Mouse (Mus musculus) MEL-GATA-1-ER (cell line): ENCODE results near the gene Htr3b.
"Not testable (repeated sequence)": the region's sequence is repeated elsewhere in the genome, so short reads cannot be mapped to it uniquely, and the experiment has no call there.

Source experiments
- DNase-seq: peaks from one replicate; pipeline ENCODE4 v3.0.0-alpha.2; 2012; ENCODE audit warnings: low read depth; ENCODE audit errors: extremely low read depth

Gene Htr3b

GRCm38 (mm10) chr9:48964587-48965040 is at the start of gene Htr3b:
Htr3b (minus strand) TSS chr9:48964990.
- DNase-seq = no peak

- no peak for DNase-seq
Measured at GRCm38 (mm10) chr9:48999256-48999655, 34.5 kb upstream of the Htr3b start.

GRCm38 (mm10) chr9:48995735-48996134 is 30.9 kb upstream of the Htr3b start:
- DNase-seq = no peak

GRCm38 (mm10) chr9:48994779-48995178 is 30.0 kb upstream of the Htr3b start:
- DNase-seq = no peak

GRCm38 (mm10) chr9:48991671-48992070 is 26.9 kb upstream of the Htr3b start:
- DNase-seq = no peak

GRCm38 (mm10) chr9:48987201-48988101 is 22.7 kb upstream of the Htr3b start:
- no peak for DNase-seq

GRCm38 (mm10) chr9:48986616-48987141 is 21.9 kb upstream of the Htr3b start:
- DNase-seq = no peak

- no peak for DNase-seq
Measured at GRCm38 (mm10) chr9:48985708-48986088, 20.9 kb upstream of the Htr3b start.

GRCm38 (mm10) chr9:48984845-48985707 is 20.3 kb upstream of the Htr3b start, which contains the start of gene Usp28:
Usp28 (plus strand) TSS chr9:48985375.
- peak; percentile 69 for DNase-seq

GRCm38 (mm10) chr9:48984320-48984844 is 19.6 kb upstream of the Htr3b start:
- no peak for DNase-seq

- not testable (repeated sequence) for DNase-seq
Measured at GRCm38 (mm10) chr9:48983801-48984200, 19.0 kb upstream of the Htr3b start.

- no peak for DNase-seq
Measured at GRCm38 (mm10) chr9:48981827-48982226, 17.0 kb upstream of the Htr3b start.

GRCm38 (mm10) chr9:48980781-48981180 is 16.0 kb upstream of the Htr3b start:
- no peak for DNase-seq

GRCm38 (mm10) chr9:48980371-48980770 is 15.6 kb upstream of the Htr3b start:
- DNase-seq = no peak

- no peak for DNase-seq
Measured at GRCm38 (mm10) chr9:48976661-48977355, 12.0 kb upstream of the Htr3b start.

GRCm38 (mm10) chr9:48972494-48972893 is 7.7 kb upstream of the Htr3b start:
- no peak for DNase-seq

- DNase-seq = no peak
Measured at GRCm38 (mm10) chr9:48962131-48962530, 2.7 kb downstream of the Htr3b start.

GRCm38 (mm10) chr9:48961314-48961713 is 3.5 kb downstream of the Htr3b start:
- no peak for DNase-seq

GRCm38 (mm10) chr9:48947565-48947964 is 17.2 kb downstream of the Htr3b start:
- no peak for DNase-seq

- DNase-seq = no peak
Measured at GRCm38 (mm10) chr9:48942349-48942748, 22.4 kb downstream of the Htr3b start.

- no peak for DNase-seq
Measured at GRCm38 (mm10) chr9:48929436-48929835, 35.4 kb downstream of the Htr3b start.
